Mouse (Mus musculus) spleen, embryonic (tissue): ENCODE results near the gene Ccnl1.

Source experiments
- CTCF ChIA-PET: fragments of 350-600 bp; sonication (Branson Sonifier 250); formaldehyde crosslinking; loops from one replicate; lab custom pipeline; 2022; lab: Charles Lee

The Ccnl1 gene

DNA sequence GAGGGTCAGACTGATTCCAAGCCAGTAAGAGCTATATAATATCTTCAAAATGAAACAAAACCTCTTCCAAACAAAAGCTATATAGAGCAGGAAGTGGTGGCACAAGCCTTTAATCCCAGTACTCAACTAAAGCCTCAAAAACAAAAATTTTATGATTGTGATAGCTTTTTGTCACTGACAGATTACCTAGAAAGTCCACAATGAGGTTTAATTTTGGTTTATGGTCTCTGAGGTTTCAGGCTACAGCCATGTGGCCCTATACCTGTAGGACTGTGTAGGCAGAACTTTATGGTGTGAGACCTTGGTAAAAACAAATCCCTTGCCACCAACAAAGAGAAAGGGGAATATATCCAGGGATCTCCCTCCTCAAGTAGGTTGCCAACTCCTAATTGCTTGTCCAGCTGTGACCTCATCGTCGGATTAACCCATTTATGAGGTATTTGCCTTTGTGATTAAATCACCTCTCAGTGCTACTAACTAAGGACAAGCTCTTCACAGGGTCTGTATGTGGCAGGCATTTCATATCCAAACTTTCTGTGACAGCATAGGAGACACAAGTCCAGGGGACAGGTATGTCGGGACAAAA is 1.5 kb upstream of the Ccnl1 start:
- CTCF ChIA-PET, result interaction anchor here (3.5 kb wide), 1 partner anchor 15 kb away, joined by 17 read pairs; no protein-coding TSS in a partner anchor

DNA sequence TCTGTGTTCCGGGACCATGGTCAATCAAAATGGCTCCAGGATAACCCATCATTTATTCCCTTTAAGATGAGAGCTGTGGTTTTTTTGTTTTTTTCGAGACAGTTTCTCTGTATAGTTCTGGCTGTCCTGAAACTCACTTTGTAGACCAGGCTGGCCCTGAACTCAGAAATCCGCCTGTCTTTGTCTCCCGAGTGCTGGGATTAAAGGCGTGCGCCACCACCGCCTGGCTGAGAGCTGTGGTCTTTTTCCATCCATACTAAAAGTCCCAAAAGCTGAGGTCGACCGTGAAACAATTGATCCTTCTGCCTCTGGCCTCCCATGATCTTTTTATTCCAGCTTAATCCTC is 764 bp upstream of the Ccnl1 start:
- CTCF ChIA-PET, result interaction anchor here (3.5 kb wide), 1 partner anchor 16 kb away, joined by 17 read pairs; no protein-coding TSS in a partner anchor

DNA sequence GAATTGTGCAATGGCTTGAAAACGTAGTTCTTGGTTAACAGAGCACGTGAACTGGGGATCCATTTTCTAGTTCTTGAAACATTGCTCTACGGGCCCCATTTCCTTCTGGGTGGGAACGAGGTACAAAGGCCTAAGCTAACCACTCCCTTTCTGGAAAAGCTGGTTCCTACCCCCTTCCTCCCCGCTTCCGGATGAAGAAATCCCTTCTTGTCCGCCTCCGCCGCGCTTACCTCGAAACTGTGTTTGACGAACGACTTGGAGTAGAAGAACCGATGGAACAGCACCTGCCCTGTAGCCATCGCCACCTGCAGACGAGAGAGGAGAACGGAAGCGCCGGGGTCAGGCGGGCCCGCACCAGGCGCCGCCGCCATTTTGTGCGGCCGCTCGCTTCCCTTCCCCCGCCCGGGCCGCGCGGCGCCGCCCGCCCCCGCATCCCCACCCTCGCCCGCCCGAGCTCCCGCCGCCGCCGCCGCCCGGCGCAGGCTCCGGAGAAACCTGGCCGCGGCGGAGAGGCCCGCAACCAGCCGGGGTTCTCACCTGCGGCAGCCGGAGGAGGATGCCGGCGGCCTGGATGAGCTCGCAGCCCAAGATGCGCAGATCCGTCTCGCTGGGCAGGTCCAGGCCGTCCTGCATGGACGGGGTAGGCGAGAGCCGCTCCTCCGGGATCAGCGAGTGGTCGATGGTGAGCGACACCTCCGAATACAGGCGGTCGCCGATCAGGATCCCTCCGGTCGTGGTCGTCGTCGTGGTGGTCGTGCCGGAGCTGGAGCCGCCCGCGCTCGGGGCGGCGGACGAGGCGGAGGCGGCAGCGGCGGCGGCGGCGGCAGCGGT is 563 bp downstream of the Ccnl1 start:
- CTCF ChIA-PET, result interaction anchor here (3.5 kb wide), 1 partner anchor 17 kb away, joined by 17 read pairs; no protein-coding TSS in a partner anchor

DNA sequence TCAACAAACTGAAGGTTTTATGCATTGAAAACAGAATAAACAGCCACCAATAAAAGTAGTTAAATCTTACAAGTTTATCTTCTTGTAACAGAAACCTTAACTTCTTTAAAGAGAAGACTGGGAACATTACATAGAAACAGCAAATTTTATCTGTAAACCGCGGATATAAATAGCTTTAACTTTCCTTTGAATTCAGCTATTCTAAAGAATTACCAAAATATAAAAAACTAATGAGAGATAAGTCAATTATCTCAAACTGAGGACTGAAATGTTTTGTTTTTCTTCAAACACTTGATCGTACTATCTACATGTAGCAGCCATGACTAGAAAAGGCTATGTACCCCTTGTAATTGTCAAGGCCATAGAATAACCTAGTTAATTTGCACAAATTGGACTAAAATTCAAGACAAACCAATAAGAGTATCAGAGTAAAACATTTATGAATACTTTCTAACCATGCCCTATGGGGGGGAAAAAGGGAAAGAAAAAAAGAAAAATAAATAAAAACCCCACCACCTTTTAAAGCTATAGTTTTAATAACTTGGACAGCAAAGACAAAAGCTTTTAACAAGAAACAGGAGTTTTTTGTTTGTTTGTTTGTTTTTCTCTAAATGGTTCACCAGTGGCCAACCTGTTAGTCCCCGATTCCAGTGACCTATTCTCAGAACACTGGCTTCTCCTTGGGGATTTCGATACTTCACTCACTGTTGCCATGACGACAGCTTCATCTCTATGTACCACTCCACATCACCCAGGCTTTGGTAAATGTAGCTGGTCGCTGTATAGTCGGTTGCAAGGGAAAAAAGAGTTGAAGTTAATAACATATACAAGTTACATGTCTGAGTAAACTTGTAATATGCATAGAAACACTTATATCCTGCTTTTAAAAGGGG is 3.3 kb downstream of the Ccnl1 start:
- CTCF ChIA-PET, result interaction anchor here (0.8 kb wide), 1 partner anchor 18 kb away, joined by 3 read pairs; no protein-coding TSS in a partner anchor

- CTCF ChIA-PET, result no interaction called here
Measured at GRCm38 (mm10) chr3:65950831-65951365, 7.2 kb downstream of the Ccnl1 start.

GRCm38 (mm10) chr3:65950304-65950703 is 7.7 kb downstream of the Ccnl1 start:
- CTCF ChIA-PET, result no interaction called here

DNA sequence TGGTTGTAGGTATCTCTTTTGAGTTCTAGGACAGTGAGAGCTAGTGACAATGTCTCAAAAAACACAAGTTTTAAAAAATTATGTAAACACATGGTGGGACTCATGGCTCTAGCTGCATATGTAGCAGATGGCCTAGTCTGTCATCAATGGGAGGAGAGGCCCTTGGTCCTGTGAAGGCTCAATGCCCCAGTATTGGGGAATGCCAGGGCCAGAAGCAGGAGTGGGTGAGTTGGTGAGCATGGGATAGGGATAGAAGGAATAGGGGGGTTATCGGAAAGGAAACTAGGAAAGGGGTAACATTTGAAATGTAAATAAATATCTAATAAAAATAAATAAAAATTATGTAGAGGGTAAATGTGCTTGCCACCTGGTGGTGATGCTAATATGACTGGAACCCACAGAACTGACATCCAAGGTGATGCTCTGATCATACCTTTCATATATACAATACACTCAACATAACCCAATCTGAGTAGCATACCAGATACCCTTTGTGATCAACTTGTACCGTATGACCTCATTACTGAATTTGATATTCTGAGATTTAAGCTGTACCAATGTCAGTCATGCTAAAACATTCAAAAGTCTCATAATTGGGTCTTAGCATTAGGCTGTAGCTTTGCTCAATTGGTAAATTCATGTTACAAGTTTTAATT is 12.6 kb downstream of the Ccnl1 start:
- CTCF ChIA-PET, result no interaction called here

GRCm38 (mm10) chr3:65944713-65945112 is 13.3 kb downstream of the Ccnl1 start:
- CTCF ChIA-PET, result no interaction called here

DNA sequence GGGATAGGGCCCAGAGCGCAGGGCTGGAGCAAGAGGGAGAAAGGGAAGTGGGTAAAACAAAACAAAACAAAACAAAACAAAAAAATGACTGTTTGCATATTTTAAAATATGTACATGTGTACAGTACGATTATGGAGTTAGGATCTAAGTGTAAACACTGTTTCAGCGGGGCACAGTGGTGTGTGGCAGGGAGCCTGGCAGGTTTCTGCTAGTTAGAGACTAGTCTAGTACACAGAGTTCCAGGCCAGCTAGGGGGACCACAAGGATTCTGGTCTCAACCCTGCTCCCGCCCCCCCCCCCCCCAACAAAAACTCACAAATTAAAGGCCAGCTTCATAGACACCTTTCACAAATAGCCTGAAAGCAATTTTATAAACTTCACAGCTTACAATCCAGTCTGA is 14.6 kb downstream of the Ccnl1 start:
- CTCF ChIA-PET, result interaction anchor here (0.7 kb wide), 1 partner anchor 10 kb away, joined by 4 read pairs; no protein-coding TSS in a partner anchor

DNA sequence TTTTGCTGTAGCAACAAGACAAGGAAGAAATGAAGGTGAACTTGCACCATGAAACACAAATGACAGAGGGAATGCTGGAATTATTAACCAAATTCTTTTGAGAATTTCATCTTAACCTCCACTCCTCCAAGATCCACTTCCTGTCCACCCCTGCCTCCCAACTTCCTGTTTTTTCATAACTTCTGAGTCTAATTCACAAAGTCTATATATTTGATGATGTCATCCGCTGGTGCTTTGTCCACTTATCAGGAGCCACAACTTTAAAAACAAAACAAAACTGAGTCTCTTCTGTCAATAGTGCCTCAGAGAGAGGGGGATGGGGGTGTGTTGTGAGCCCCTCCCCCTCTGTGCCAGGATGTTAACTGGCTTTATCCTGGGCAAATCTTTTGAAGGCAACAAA is 17.0 kb downstream of the Ccnl1 start:
- CTCF ChIA-PET, result no interaction called here

- CTCF ChIA-PET, result no interaction called here
Measured at GRCm38 (mm10) chr3:65938211-65938610, 19.8 kb downstream of the Ccnl1 start.

- CTCF ChIA-PET, result interaction anchor here (0.8 kb wide), 1 partner anchor 18 kb away, joined by 3 read pairs; no protein-coding TSS in a partner anchor
Measured at GRCm38 (mm10) chr3:65936384-65936783, 21.7 kb downstream of the Ccnl1 start.

DNA sequence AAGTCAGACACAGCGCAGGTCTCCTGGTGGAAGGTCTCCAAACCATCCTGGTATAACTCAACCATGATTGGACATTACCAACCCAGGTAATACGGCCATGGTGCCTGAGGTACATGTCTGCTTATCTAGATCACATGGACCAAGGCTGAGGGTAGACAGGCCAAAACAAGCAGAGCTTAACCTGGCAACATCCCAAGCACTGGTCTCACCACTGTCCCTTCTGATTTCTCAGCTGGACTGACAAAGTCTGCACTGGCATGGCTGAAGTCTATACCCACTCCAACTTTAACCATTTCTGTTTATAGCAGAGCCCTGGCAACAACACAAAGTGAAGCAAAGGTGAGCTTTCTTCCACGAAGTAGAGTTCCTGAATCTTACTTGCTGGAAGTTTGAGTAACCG is 22.9 kb downstream of the Ccnl1 start:
- CTCF ChIA-PET, result no interaction called here

DNA sequence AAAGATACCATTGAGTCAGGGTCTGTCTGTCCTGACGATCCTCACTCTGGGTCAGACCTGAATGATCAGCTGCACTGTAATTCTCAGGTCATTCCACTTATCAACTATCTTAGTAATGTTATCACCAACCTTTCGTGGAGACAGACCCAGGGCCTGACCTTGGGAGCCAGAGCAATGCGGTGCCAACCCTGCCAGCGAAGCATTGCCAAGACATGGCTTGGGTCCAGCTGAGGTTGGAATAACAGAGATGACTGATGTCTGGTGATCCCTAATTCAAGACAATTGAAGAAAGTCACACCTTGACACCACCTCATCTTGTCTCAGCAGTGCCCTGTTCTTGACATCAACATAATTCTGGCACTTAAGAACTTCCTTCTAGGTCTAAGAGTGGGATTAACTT is 24.3 kb downstream of the Ccnl1 start:
- CTCF ChIA-PET, result no interaction called here

DNA sequence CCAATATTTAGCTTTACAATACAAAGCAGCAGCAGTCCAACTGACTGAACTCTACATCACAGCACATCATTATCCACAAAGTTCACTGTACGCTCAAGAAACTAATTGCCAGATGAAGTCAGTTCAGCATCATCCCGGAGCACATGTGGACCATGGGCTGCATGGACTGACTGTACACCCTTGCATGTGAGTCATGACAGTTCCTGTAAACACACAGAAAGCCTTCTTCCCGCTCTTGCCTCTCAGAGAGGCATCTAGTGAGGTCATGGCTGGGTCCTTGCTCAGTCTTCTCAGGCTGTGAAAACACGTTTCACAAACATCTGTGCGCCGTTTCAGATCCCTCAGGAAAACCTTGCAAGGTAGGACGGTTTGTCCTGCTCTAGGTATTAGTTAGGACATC is 26.5 kb downstream of the Ccnl1 start:
- CTCF ChIA-PET, result no interaction called here

DNA sequence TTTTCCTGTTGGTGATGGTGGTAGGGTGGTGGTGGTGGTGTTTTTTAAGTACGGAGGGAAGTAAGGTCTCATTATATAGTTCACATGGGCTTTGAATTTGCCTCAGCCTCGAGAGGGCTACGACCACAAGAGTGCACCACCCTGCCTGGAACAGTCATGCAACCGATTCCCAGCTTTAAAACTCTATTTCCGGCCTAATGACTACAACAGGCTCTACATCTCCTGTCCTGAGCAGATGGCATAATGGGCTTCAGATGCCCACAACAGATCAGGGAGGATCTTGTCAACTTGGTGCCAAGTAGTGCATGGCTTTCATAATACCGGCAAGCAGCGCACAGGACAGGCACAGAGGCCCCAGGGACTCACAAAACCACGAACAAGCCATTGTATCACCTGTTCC is 27.4 kb downstream of the Ccnl1 start:
- CTCF ChIA-PET, result interaction anchor here (0.7 to 2.2 kb wide), 4 partner anchors 46 to 1533 kb away, joined by 4 to 6 read pairs (median 6); no protein-coding TSS in a partner anchor

GRCm38 (mm10) chr3:65929821-65930633 is 28.0 kb downstream of the Ccnl1 start:
- CTCF ChIA-PET, result interaction anchor here (0.7 to 2.2 kb wide), 3 partner anchors 47 to 1061 kb away, joined by 5 to 6 read pairs (median 6); no protein-coding TSS in a partner anchor

- CTCF ChIA-PET, result interaction anchor here (2.2 kb wide), 1 partner anchor 61 kb away, joined by 5 read pairs; no protein-coding TSS in a partner anchor
Measured at GRCm38 (mm10) chr3:65929304-65929783, 28.7 kb downstream of the Ccnl1 start.

DNA sequence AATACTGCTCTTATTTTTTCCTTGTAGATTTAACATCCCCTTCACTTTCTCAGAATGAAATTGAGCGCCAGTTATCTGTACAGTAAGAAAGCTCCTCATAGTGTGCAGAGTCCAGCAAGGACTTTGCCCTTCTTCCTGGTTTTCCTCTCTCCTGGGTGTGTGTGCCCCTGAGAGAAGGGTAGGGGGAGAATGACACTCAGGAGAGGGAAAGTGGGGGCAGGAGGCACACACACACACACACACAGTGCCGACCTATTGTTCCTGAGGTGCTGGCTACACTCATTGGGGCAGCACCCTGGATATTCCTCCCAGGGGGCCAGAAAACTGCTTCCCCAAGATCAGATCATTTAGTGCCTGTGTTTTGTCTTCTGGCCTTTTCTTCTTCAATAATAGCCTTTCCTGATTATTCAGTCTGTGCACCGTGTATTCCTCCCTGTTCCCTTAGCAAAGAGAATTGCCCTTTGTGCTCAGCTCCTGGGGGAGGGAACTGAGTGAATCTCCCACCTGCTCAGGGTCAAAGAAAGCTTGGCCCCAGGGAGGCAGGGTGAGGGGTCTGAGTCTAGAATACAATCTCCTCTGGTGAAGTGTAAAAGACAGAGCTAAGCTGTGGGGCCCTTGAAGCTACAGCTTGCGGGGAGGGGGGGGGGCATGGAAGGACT is 29.3 kb downstream of the Ccnl1 start:
- CTCF ChIA-PET, result interaction anchor here (2.2 kb wide), 1 partner anchor 62 kb away, joined by 5 read pairs; no protein-coding TSS in a partner anchor
